Mouse (Mus musculus) heart, embryonic 13.5 days (tissue): ENCODE measurements around the gene Lrrfip2. TPM values are rescaled to one million over a fixed set of nuclear protein-coding genes. Genes with fewer than 3 reads are reported as not detected.

Experiments
- ATAC-seq: fragments of 200-750 bp; cut with Nextera tagmentation; 2 replicates; pipeline ENCODE4 v1.8.0; 2017; ENCODE audit warnings: moderate TSS enrichment; ENCODE audit not compliant: insufficient number of reproducible peaks, low FRiP score, low TSS enrichment; ENCODE audit errors: extremely low read depth
- H3K27ac ChIP-seq: fragments of 300-500 bp; sonication (generic); replicated peaks from 2 replicates; pipeline ENCODE4 v1.5.1; 2015; ENCODE audit warnings: moderate library complexity, mild to moderate bottlenecking, inconsistent platforms
- H3K27me3 ChIP-seq: fragments of 300-500 bp; sonication (generic); replicated peaks from 2 replicates; pipeline ENCODE4 v1.6.1; 2015; ENCODE audit warnings: mild to moderate bottlenecking, inconsistent platforms
- H3K36me3 ChIP-seq: fragments of 300-500 bp; sonication (generic); 2 replicates; pipeline ENCODE4 v1.6.1; 2015; ENCODE audit warnings: mild to moderate bottlenecking, inconsistent platforms
- H3K4me1 ChIP-seq: fragments of 300-500 bp; sonication (generic); 2 replicates; pipeline ENCODE4 v1.6.1; 2015; ENCODE audit warnings: inconsistent platforms
- H3K4me2 ChIP-seq: fragments of 300-500 bp; sonication (generic); 2 replicates; pipeline ENCODE4 v1.6.1; 2015; ENCODE audit warnings: inconsistent platforms, mild to moderate bottlenecking, moderate library complexity
- H3K4me3 ChIP-seq: fragments of 300-500 bp; sonication (generic); 2 replicates; pipeline ENCODE4 v1.5.1; 2015; ENCODE audit warnings: moderate library complexity, mild to moderate bottlenecking, inconsistent platforms
- H3K9ac ChIP-seq: fragments of 300-500 bp; sonication (generic); 2 replicates; pipeline ENCODE4 v1.6.1; 2015; ENCODE audit warnings: inconsistent platforms, mild to moderate bottlenecking, moderate library complexity
- H3K9me3 ChIP-seq: fragments of 300-500 bp; sonication (generic); 2 replicates; pipeline ENCODE4 v1.6.1; 2016; ENCODE audit warnings: inconsistent platforms
- WGBS: fragments of 180-500 bp; shearing (Covaris S2); methylation state at CpG from one replicate; pipeline ENCODE4 v1.1.7; 2015; ENCODE audit warnings: mixed read lengths; 5-methylcytosine and 5-hydroxymethylcytosine counted together
- polyA plus RNA-seq: library from polyadenylated mRNA; unstranded; fragments of >200 nt; fragmentation: Nextera tagmentation; extraction: Ambion mirVana; gene quantifications from 2 replicates; pipeline ENCODE4 v1.2.1, GENCODE M21; 2015

Lrrfip2 gene
- polyA plus RNA-seq, 1 experiment from 2014 or later: 53.0 TPM

DNA sequence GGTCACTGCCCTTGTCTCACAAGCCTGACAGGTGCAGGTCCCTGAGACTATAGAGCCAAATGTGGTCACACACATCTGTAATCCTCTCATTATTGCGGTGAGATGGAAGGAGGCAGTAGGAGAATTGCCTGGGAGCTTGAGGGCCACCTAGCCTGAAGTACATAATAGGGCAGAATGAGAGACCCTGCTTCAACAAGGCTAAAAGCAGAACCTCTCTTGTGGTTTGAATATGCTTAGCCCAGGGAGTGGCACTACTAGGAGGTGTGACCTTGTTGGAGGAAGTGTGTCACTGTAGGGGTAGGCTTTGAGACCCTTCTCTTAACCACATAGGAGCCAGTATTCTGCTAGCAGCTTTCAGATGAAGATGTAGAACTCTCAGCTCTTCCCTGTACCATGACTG is 26.0 kb downstream of the Lrrfip2 start:
- Histone ChIP-seq H3K27me3 (no peaks in the 10 kb centered on the region), H3K4me3 (no peak overlapping the region), H3K4me2 (no peak overlapping the region), H3K9ac (no peak overlapping the region), H3K27ac (no peak overlapping the region), H3K4me1 (peaks cover 39% of the 10 kb centered on the region), H3K9me3 (no peaks in the 10 kb centered on the region), H3K36me3 (peaks cover 25% of the 10 kb centered on the region)
- no peak for ATAC-seq
- 94% methylated on average over 1 of the region's 1 CpGs for WGBS

GRCm38 (mm10) chr9:111144711-111145110 is 27.3 kb downstream of the Lrrfip2 start:
- H3K9ac ChIP-seq: no peak overlapping the region
- no peak overlapping the region for H3K4me2 ChIP-seq
- no peak for ATAC-seq
- peak overlapping the region; percentile 60 for H3K27ac ChIP-seq
- no peak overlapping the region for H3K4me3 ChIP-seq
- H3K27me3 ChIP-seq: no peaks in the 10 kb centered on the region
- peaks cover 53% of the 10 kb centered on the region for H3K4me1 ChIP-seq
- H3K9me3 ChIP-seq: no peaks in the 10 kb centered on the region
- WGBS: 73% methylated on average over 1 of the region's 1 CpGs
- H3K36me3 ChIP-seq: peaks cover 25% of the 10 kb centered on the region

DNA sequence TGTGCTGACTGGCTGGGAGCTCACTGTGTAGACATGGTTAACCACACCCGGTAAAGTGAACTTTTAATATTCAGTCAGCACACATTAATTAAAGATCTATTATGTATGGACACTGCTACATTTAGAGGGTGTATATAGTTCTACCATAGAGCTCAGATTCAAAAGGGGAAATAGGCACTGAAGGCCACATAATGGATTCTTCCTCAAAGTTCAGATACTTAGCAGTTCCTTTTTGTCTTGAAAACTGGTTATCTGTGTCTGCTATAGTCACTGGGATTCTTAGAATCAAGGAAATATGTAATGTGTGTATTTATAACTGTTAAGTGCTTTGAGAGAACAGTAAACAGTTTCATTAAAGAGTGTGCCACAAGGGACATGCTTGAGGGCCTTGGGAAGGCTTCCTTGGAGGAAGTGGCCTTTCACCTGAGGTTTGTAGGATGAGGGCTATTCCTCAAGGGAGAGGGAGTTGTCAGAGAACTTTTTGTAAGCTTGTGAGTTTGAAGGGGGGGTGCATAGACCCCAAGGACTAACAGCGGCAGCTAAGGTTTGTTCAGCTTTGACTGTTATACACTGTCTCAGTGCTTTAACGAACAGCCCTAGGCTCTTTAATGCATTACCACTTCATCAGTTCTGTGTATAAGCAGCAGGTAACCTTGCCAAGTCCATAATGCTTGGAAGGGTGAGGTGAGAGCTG is 28.3 kb downstream of the Lrrfip2 start:
- H3K9me3 ChIP-seq: no peaks in the 10 kb centered on the region
- H3K9ac ChIP-seq: 0 out of 2 replicates have a peak overlapping the region, but pooled peaks have one; percentile 33
- ATAC-seq: no peak
- H3K4me1 ChIP-seq: peaks cover 58% of the 10 kb centered on the region
- no peak overlapping the region for H3K4me3 ChIP-seq
- H3K27me3 ChIP-seq: no peaks in the 10 kb centered on the region
- H3K4me2 ChIP-seq: no peak overlapping the region
- H3K27ac ChIP-seq: 0 out of 2 replicates have a peak overlapping the region, but pooled peaks have one; percentile 24
- 79% methylated on average over 3 of the region's 3 CpGs for WGBS
- H3K36me3 ChIP-seq: peaks cover 25% of the 10 kb centered on the region

DNA sequence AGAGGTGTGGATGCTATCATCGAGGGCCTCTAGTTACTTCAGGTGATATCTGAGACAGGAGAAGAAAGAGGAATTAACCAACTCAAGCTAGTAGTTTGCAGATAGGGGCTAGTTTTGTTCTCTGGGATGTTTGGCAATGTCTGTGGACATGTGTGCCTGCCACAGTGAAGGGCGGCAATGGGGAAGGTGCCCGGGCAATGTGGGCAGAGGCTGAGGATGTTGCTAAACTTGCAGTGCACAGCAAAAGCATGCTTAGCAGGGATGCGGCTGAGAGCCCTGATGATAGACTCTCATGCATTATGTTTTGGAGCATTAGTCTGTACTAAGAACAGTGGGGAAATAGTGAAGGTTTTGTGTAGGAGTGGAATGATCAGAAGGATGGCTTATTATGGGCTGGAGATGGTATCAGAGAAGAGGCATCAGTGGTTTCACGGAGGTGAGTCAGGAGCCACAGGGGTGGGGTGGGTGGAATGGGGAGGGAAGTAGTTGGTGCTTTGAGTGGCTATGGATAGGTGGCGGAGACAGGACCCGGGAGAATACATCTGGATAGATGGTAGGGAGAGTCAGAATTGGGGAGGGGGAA is 28.9 kb downstream of the Lrrfip2 start:
- H3K27ac ChIP-seq: peak overlapping the region; percentile 24; the same call in 1 of the 2 replicates
- no peaks in the 10 kb centered on the region for H3K27me3 ChIP-seq
- peaks cover 65% of the 10 kb centered on the region for H3K4me1 ChIP-seq
- no peak overlapping the region for H3K4me3 ChIP-seq
- no peak overlapping the region for H3K4me2 ChIP-seq
- no peaks in the 10 kb centered on the region for H3K9me3 ChIP-seq
- peaks cover 23% of the 10 kb centered on the region for H3K36me3 ChIP-seq
- WGBS: 81% methylated on average over 7 of the region's 7 CpGs
- 0 out of 2 replicates have a peak overlapping the region, but pooled peaks have one; percentile 33 for H3K9ac ChIP-seq
- ATAC-seq: no peak

DNA sequence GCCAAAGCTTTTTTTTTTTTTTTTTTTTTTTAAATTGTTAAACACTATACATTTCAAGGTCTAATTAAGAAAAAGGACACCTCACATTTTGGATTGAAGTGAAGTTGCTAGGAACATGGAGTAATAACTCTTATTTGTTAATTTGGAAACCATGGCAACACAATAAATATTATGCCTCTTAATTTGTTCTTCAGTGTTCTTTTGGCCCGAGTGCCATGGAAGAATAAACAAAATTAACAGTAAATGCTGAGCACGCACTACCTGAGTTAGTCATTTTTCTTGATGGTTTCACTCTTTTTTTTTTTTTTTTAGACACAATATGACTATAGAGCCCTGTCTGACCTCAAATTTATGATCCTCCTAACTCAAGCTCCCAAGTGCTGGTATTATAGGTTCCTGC is 30.6 kb downstream of the Lrrfip2 start:
- Histone ChIP-seq H3K4me1 (peaks cover 74% of the 10 kb centered on the region), H3K4me3 (no peak overlapping the region), H3K9me3 (no peaks in the 10 kb centered on the region), H3K27me3 (no peaks in the 10 kb centered on the region), H3K9ac (peak overlapping the region; percentile 37; the same call in 1 of the 2 replicates), H3K4me2 (no peak overlapping the region), H3K36me3 (peaks cover 10% of the 10 kb centered on the region), H3K27ac (peak overlapping the region; percentile 87)
- ATAC-seq: no peak
- 68% methylated on average over 2 of the region's 2 CpGs for WGBS

DNA sequence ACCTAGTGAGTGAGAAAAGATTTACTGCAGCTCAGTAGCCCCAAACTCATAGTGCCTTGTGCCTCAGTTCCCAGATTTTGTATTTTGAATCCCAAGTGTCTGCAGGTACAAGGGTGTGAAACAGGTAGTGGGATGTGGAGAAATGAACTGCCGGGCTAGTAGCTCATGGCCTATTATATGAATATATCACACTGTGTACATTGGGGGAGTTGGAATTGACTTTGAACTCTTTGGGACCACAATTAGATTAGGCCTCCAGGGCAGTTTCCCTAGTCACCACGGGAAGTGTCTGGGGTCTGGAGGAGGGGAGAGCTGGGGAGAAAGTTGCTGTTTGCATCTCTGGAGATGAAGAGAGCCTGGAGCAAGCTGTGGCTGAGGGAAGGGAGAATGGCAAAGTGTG is 31.0 kb downstream of the Lrrfip2 start:
- Histone ChIP-seq H3K27ac (peak overlapping the region; percentile 87), H3K4me1 (peaks cover 74% of the 10 kb centered on the region), H3K9ac (peak overlapping the region; percentile 37), H3K27me3 (no peaks in the 10 kb centered on the region), H3K9me3 (no peaks in the 10 kb centered on the region), H3K36me3 (peaks cover 7% of the 10 kb centered on the region), H3K4me2 (peak overlapping the region; percentile 55), H3K4me3 (no peak overlapping the region)
- 32% methylated on average over 2 of the region's 2 CpGs for WGBS
- ATAC-seq: no peak

- H3K4me2 ChIP-seq: peak overlapping the region; percentile 55
- 0 out of 2 replicates have a peak, but pooled peaks cover 3% of the 10 kb centered on the region for H3K36me3 ChIP-seq
- H3K27ac ChIP-seq: peak overlapping the region; percentile 87
- peak; percentile 77; the same call in 1 of the 2 replicates for ATAC-seq
- H3K4me3 ChIP-seq: no peak overlapping the region
- peaks cover 73% of the 10 kb centered on the region for H3K4me1 ChIP-seq
- H3K27me3 ChIP-seq: no peaks in the 10 kb centered on the region
- 11% methylated on average over 5 of the region's 5 CpGs for WGBS
- H3K9me3 ChIP-seq: no peaks in the 10 kb centered on the region
- peak overlapping the region; percentile 42 for H3K9ac ChIP-seq
Observed at GRCm38 (mm10) chr9:111149188-111149945, 32.0 kb downstream of the Lrrfip2 start.

DNA sequence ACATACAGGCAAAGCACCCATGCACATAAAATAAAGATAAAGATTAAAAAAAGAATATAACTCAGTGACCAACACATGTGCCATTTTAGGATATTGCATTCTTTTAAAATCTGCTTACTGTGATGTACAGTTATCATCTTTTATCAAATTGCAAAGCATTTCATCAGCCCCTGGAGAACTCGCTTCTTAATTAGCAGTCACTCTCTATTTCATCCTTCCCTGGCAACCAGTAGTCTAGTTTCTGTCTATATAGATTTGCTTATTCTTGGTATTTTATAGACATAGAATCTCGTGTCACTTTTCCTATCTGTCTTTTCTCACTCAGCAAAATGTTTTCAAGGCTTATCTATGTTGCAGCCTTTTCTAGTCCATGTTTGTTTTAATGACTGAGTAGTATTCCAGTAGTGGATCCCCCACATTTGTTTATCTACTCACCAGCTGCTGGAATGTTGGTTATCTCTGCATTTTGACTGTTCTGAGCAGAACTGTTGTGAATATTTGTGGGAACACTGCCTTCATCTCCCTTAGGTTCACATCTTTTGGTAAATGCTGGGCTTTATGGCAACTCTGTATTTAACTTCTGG is 35.0 kb downstream of the Lrrfip2 start:
- H3K9ac ChIP-seq: no peak overlapping the region
- peaks cover 6% of the 10 kb centered on the region; the same call in 1 of the 2 replicates for H3K36me3 ChIP-seq
- WGBS: 61% methylated on average over 2 of the region's 2 CpGs
- H3K4me3 ChIP-seq: no peak overlapping the region
- no peak overlapping the region for H3K4me2 ChIP-seq
- no peaks in the 10 kb centered on the region for H3K9me3 ChIP-seq
- H3K4me1 ChIP-seq: peaks cover 63% of the 10 kb centered on the region
- ATAC-seq: no peak
- H3K27ac ChIP-seq: no peak overlapping the region
- no peaks in the 10 kb centered on the region for H3K27me3 ChIP-seq

- Histone ChIP-seq H3K9me3 (no peaks in the 10 kb centered on the region), H3K9ac (no peak overlapping the region), H3K27me3 (no peaks in the 10 kb centered on the region), H3K4me3 (no peak overlapping the region), H3K4me1 (peaks cover 60% of the 10 kb centered on the region), H3K36me3 (peaks cover 6% of the 10 kb centered on the region; the same call in 1 of the 2 replicates), H3K27ac (no peak overlapping the region), H3K4me2 (no peak overlapping the region)
- ATAC-seq: no peak
- 92% methylated on average over 3 of the region's 3 CpGs for WGBS
Observed at GRCm38 (mm10) chr9:111153026-111153425, 35.6 kb downstream of the Lrrfip2 start.

DNA sequence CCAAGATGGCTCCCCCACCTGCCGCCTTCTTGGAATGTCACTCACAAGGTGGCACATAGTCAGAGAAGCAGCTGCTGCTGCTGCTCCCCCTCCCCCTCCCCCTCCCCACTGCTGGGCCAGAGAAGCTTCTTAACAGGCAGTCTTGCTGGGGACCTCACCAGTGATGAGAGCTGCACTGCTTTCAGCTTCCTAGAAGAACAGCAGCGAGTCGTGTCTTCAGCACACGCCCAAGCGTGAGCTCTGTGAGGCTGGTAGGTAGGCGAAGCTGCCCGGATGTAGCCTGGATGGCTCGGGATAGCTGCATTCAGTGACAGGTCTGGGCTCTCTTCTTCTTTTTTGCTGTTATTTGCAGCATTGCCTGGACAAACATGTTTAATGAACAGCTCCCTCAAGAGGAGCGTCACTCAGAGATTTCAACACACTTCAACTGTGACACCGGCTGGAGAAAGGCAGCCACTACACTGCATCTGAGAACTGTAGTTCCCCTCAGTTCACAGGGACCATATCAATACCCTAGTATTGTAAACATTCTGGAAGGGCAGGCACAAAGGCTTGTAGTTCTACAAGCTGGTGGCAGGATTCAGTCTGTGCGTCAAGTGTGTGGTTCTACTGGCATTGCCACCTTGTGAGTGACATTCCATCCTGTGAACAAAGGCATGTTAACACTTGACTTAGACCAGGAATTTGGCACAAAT is 38.5 kb downstream of the Lrrfip2 start:
- peak overlapping the region; percentile 50 for H3K4me2 ChIP-seq
- peak overlapping the region; percentile 65 for H3K27ac ChIP-seq
- H3K9ac ChIP-seq: no peak overlapping the region
- no peaks in the 10 kb centered on the region for H3K9me3 ChIP-seq
- 36% methylated on average over 11 of the region's 11 CpGs for WGBS
- ATAC-seq: no peak; the same call in 1 of the 2 replicates
- H3K36me3 ChIP-seq: peaks cover 6% of the 10 kb centered on the region; the same call in 1 of the 2 replicates
- peaks cover 32% of the 10 kb centered on the region for H3K4me1 ChIP-seq
- no peaks in the 10 kb centered on the region for H3K27me3 ChIP-seq
- H3K4me3 ChIP-seq: no peak overlapping the region
